Mouse (Mus musculus) frontal cortex, postnatal 36 days (tissue): ENCODE results near the gene Galm.

Experiments
- DNase-seq, 2 experiments: peaks; one replicate each; pipeline ENCODE4 v3.0.0; 2022; ENCODE audit warnings: low spot score in 2 of 2

Gene Galm

GRCm38 (mm10) chr17:80128476-80128990 lies 1.3 kb downstream of the Galm start:
- no peak for DNase-seq

- DNase-seq, result no peak
Observed at GRCm38 (mm10) chr17:80129387-80129786, 2.1 kb downstream of the Galm start.

- DNase-seq, result no peak
Observed at GRCm38 (mm10) chr17:80130718-80131430, 3.6 kb downstream of the Galm start.

GRCm38 (mm10) chr17:80131431-80131766 lies 4.1 kb downstream of the Galm start:
- DNase-seq, result no peak

GRCm38 (mm10) chr17:80131838-80132237 lies 4.6 kb downstream of the Galm start:
- no peak for DNase-seq

- no peak for DNase-seq
Observed at GRCm38 (mm10) chr17:80132502-80132901, 5.2 kb downstream of the Galm start.

GRCm38 (mm10) chr17:80138434-80139162 lies 11.3 kb downstream of the Galm start:
- no peak for DNase-seq

- no peak for DNase-seq
Observed at GRCm38 (mm10) chr17:80139753-80140444, 12.6 kb downstream of the Galm start.

- no peak for DNase-seq
Observed at GRCm38 (mm10) chr17:80143478-80144232, 16.4 kb downstream of the Galm start.

- DNase-seq, result no peak
Observed at GRCm38 (mm10) chr17:80145210-80145609, 17.9 kb downstream of the Galm start.

GRCm38 (mm10) chr17:80145771-80146170 lies 18.5 kb downstream of the Galm start:
- no peak for DNase-seq

- DNase-seq, result peak; percentile 52 to 54
Observed at GRCm38 (mm10) chr17:80148053-80148994, 21.1 kb downstream of the Galm start.

GRCm38 (mm10) chr17:80148995-80149388 lies 21.7 kb downstream of the Galm start:
- DNase-seq, result no peak

- DNase-seq, result no peak
Observed at GRCm38 (mm10) chr17:80151353-80151752, 24.1 kb downstream of the Galm start.

- DNase-seq, result no peak
Observed at GRCm38 (mm10) chr17:80152767-80153630, 25.7 kb downstream of the Galm start.

GRCm38 (mm10) chr17:80153631-80154030 lies 26.4 kb downstream of the Galm start:
- no peak for DNase-seq

- DNase-seq, result no peak
Observed at GRCm38 (mm10) chr17:80156905-80157304, 29.6 kb downstream of the Galm start.

- DNase-seq, result no peak
Observed at GRCm38 (mm10) chr17:80157489-80157888, 30.2 kb downstream of the Galm start.

- DNase-seq, result peak; percentile 24 to 63
Observed at GRCm38 (mm10) chr17:80160454-80160853, 33.2 kb downstream of the Galm start.

GRCm38 (mm10) chr17:80163991-80164390 lies 36.7 kb downstream of the Galm start:
- DNase-seq, result no peak
